Mouse (Mus musculus) gastrocnemius, postnatal 4 days (tissue): ENCODE results near the gene Lrrtm1. TPM values are rescaled to one million over a fixed set of nuclear protein-coding genes. Genes with fewer than 3 reads are reported as not detected.

Source experiments
- DNase-seq, 2 experiments: peaks; one replicate each; pipeline ENCODE4 v3.0.0; 2021 to 2022; ENCODE audit warnings: low spot score in 2 of 2, mixed read lengths in 2 of 2
- long read RNA-seq, 2 experiments: library from polyadenylated mRNA; stranded (forward); transcript quantifications; one replicate each; pipeline ENCODE4 v2.0.0; 2021
- total RNA-seq, 2 experiments: library from RNA; stranded (reverse); gene quantifications; 2 replicates each; pipeline ENCODE4 v1.2.3; 2021

Lrrtm1 gene
- total RNA-seq = under 1 TPM; 0.60 to 0.93 TPM
- long read RNA-seq, experiment 1, partial matches to known transcripts = 0 of 2 reads
- long read RNA-seq, experiment 1, other reads (novel, unspliced or antisense) = 2 of 2 reads
- long read RNA-seq, experiment 2, partial matches to known transcripts = 0 of 1 reads
- long read RNA-seq, experiment 2, other reads (novel, unspliced or antisense) = 1 of 1 reads

DNA sequence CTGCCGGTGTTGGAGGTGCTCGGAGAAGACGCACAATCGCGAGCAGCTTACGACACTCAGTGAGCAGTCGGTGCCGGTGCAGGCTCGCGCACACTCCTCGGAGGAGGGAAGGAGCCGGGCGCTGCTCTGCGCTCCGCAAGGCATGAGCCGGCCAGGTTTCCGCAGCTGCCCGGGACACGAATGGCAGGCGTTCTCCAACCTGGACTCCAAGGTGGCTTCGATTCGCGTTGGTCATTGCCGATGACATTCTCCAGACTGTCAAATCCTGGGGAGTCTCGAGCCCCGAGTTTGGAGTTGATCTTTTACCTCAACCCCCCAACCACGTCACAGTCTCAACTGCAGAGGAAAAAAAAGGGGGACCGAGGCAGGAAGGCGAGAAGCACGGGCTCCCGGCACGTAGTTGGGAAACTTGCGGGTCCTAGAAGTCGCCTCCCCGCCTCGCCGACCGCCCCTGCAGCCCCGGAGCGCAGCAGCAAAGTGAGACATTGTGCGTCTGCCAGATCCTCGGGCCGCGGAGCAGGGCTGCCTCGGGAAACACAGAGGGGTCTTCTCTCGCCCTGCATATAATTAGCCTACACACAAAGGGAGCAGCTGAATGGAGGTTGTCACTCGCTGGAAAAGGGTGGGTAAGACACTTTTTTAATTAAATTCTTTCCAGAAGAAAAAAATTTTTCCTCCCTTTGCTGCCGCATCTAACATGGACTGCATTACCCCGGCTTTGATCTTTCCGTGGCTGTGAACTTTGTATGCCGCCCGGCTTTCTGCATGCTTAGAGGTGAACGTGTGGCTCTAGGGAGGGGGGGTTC is at the start of gene Lrrtm1:
Gene Lrrtm1 (plus strand): TSS at position 89 of the 806 bp plus-strand sequence.
- peak in 1 of 2 experiments; percentile 33 for DNase-seq

DNA sequence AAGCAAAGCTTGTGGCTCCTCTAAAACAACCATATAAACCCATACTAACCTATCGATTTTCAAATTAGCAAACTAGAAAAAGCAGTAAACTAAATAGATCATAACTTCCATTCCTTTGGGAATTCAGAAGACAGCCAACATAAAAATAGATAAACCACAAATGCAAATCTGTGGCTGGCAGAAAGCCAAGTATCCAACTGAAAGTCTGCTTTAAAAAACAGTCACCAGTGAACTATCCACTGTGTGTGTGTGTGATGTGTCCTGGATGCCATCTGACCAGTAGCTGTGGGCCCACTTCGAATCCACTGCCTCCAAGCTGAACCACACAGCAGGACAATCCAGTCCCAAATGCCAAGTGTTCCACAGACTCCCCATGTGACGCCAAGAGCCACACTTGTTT is 45.8 kb upstream of the Lrrtm1 start:
- no peak for DNase-seq

DNA sequence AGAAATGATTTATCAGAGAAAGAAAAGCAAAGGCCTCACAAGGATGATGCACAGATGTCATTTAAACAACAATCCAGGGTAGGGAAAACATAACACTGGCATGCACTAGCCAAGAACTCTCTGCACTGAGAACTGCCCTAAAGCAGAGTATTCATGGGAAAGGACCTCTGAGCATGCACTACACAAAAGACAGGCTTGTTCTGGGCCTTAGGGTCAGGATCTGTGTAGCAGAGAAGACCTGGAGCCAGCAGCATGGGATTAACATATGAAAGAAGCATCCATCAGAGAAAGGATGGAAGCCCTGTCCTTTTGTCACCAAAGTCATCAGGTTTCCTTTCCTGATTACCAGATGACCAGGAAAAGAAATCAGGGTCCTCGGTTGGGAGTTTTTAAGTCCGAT is 43.1 kb upstream of the Lrrtm1 start:
- DNase-seq = no peak

DNA sequence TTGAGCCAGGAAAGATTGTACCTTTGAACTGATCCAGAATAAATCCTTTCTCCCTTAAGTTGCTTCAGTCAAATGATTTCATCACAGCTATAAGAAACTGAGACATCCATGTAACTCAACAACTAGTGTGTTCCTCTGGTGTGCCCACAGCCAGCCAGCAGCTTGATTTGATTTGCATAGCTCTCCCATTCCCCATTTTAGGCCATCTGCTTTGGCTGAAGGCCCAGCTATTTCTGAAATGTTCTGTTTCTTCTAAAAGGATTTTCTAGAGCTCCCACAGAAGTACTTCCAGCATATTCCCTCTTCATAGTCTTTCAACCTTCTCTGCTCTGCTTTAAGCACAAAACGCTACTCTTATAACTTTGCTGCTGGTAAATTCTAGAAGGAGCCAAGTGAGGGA is 33.3 kb upstream of the Lrrtm1 start:
- DNase-seq = no peak

DNA sequence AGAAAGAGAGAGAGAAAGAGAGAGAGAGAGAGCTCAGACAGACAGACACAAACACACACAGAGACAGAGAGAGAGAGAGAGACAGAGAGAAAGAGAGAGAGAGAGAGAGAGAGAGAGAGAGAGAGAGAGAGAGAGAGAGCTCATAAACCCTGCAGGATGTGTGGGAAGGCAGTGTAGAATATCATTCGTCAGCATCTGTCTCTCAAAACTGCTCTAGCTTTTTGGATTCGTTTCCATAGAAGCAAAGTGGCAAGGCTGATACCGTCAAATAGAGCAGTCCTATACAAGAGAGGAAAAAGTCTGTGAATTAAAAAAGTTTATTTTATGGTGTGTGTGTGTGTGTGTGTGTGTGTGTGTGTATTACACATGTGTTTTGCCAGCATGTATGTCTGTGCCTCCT is 32.6 kb upstream of the Lrrtm1 start:
- no peak for DNase-seq

DNA sequence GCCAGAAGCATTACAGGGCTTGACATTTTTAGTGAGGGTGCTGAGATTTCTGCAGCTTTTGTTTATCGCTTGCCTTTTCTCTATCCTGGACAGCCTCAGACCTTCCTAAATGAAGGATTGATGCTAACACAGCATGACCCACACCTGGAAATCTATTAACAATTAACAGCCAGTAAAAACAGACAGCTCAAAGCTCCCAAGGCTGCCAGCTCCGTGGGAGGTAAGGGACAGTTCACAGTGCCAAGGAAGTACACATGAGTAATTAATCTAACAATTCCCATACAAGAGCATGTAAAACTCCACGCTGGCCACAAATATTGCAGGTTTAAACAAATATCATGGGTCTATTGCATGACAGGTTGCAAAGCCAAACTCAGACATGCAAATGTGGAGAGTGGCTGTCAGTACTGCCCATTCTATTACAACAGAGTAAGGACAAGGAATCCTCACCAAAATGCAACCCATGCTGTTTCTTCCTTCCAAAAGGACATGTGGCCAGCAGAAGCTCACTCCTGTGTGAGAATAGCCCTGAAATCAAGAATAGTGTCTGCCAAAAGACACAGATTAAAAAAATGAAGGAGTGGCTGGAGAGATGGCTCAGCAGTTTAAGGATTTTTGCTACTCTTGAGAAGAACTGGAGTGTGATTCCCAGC is 28.6 kb upstream of the Lrrtm1 start:
- DNase-seq = no peak

DNA sequence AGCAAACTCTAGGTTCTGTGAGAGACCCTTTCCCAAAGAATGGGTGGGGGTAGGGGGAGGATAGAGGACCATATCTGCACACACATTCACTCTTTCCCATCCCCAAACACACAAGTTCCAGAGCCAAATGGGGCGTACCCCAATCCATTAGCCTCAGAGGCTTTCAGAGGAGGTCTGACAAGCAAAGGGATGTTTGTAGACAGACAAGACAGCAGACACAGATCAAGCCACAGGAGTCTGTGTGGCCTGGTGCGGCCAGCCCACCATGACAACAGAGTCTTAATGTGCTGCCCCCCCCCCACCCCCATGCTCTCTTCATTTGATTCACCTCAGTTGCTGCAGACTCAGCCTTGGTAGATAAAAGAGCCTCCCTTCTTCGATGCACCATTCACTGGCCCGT is 27.2 kb upstream of the Lrrtm1 start:
- DNase-seq = no peak

DNA sequence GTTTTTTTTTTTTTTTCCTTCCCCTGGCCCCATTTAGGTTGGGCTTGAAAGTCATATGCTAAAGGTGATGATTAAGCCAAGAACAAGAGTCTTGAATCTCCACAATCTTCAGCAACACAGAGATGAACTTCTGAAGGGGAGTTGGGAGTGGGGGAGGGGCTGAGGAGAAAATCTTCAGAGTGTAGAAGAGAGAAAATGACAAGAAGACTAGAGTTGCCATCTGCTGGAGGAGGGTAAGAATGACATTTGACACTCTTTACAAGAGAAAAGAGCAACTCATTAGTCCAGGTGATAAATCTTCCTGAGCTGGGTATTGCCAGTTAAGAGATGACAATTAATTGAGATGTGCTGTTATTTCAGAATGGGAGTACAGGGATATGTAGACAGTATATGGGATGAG is 23.6 kb upstream of the Lrrtm1 start:
- DNase-seq = no peak

DNA sequence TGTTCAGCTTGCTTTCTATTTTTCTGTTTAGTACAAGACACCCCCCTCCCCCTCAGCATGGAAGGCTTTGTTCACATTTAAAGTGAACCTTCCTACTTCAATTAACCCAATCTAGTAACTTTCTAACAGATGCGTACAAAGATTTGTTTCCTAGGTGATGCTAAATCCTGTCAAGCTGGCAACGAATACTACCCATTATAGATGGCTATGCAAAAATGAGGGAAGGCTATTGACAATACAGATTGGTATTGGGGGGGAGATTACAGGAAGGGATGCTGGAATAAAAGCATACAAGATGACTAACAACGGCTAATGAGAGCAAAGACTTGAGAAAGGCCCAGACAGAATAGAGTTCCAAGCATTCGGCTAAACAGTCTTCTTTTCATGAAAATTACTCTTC is 21.7 kb upstream of the Lrrtm1 start:
- DNase-seq = no peak

DNA sequence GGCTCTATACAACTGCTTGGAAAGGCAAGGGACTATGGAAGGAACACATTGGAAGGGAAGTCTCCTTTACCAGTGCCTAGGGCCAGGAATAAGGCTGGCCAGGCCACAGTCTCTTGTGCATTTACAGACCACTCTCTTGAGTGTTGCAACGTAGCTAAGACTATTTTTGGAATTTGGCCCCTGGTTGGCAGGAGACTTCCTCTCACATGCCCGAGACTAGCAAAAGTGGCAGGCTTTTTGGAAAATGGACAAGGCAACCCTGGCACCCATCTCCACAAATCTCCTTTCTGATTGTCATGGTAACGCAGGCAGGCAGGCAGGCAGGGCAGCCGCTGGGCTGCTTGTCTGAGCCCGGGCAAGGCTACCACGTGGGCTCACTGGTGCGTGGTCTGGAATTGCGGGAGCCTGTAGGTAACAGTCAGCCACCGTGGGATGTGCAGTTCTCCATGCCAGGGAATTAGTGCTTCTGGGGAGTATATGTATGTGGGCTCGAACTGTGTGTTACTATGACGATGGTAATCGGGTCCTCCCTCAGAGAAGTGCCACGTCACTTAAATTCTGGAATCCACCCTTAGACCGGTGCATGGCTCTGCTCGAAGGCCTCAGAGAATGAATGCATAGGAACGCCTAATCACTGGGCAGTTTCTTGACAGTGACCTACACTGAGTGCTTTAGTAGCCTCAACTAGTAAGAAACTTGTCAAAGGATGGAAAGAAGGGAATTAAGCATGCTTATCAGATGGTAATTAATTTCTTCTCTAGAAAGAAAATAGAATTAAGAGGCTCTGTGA is 19.4 kb upstream of the Lrrtm1 start:
- no peak for DNase-seq

DNA sequence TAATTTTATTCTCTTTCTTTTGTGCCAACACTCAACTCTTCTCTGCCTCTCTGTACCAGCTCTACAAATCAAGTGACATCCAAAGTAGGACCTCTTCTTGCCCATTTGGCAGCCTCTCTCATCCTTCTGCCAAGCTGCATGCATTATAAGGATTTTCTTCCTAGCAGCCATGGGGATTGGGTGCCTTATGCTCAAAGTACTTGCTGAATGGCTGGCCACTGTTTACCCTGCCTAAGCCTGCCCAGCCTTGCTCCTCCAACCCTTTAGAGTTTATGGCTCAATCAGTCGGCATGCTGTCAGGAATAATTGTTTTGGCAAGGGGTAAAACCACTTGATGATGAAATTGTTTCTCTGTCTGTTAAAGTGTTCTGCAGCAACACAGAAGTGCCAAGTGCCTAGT is 2.1 kb upstream of the Lrrtm1 start:
- DNase-seq = no peak

DNA sequence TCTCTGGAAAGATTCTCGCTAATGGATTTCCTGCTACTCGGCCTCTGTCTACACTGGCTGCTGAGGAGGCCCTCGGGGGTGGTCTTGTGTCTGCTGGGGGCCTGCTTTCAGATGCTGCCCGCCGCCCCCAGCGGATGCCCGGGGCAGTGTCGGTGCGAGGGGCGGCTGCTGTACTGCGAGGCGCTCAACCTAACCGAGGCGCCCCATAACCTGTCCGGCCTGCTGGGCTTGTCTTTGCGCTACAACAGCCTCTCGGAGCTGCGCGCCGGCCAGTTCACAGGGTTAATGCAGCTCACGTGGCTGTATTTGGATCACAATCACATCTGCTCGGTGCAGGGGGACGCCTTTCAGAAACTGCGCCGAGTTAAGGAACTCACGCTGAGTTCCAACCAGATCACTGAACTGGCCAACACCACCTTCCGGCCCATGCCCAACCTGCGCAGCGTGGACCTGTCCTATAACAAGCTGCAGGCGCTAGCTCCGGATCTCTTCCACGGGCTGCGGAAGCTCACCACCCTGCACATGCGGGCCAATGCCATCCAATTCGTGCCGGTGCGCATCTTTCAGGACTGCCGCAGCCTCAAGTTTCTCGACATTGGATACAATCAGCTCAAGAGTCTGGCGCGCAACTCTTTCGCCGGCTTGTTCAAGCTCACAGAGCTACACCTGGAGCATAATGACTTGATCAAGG is 1.2 kb downstream of the Lrrtm1 start:
- peak in 1 of 2 experiments; percentile 7 for DNase-seq

DNA sequence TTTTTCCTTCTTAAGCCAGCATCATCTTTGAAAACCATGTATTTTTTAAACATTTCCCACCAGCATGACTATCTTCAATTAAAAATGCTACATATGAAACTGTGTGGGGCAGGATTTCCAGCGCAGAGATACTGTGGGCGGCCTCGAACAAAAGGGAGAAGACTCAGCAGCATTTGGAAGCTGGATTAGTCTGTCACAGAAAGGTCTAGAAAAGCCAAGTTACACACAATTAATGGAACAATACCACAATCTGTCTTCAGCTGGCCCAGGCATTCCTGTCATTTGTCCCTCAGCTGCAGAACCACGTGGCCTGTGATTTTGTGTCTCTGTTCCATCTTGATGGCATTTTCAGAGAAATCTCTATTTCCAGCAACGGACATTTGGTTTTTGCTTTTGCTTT is 11.0 kb downstream of the Lrrtm1 start:
- no peak for DNase-seq

DNA sequence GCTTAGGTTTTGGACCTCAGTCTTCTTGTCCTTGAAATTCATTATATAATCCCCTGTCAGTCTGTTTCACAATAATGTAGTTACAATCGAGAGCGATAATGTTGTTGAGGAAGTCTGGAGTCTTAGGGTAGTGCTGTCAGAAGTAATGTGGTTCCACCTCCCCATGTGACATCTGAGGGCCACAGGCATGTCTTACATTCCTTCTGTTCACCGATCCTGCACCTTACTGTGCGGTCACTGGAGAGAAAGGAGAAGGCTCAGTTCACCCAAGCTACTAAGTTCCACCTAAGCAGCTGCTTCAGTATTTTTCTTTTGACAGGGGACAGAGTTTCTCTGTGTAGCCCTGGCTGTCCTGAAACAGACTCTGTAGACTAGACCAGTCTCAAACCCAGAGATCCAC is 13.9 kb downstream of the Lrrtm1 start:
- no peak for DNase-seq

DNA sequence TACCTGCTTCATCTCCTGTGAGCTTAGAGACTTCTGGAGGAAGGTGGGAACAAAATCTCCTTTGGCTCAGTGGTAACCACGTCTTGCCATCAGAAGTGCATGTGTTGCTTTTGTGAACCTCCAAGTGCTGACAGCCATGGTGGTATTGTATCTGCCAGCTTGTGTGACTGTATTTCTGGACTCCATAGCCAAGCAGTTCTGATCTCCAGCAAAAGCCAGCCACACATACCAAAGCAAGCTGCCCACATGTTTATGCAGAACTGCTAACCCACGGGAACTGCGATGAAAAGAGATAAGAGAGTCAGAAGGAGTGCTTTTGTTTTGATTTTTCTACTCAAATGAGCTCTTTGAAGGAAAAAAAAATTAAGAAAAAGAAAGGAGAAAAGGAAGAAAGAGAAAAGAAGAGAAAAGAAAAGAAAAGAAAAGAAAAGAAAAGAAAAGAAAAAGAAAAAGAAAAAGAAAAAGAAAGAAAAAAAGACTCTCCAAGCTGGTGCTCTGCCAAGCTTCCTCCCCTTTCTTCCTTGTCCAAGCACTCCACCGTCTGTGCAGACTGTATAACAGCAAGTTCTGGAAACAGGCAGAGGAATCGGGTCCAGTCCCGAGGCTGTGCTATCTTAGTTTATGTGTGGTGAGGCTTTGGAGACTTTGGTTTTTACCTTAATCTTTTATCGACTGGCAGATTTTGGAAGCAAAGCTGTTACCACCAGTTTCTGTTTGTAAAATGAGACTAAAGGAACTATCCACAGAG is 15.0 kb downstream of the Lrrtm1 start:
- peak in 1 of 2 experiments; percentile 11 for DNase-seq

DNA sequence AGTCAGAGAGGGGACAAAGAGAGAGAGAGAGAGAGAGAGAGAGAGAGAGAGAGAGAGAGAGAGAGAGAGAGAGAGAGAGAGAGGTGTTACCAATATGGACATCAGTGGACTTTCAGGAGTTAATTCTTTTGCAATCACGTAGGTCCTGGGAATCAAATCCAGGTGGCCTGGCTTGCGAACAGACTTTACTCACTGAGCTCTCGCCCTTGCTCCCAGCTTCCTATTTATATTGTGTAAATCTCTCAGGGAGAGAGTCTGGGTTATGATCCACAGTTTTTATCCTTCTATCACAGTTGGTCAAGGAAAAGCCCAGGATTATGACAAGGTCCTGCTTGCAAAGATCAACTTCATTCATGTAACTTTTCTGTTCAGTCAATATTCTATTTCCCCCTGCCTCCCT is 22.7 kb downstream of the Lrrtm1 start:
- no peak for DNase-seq

DNA sequence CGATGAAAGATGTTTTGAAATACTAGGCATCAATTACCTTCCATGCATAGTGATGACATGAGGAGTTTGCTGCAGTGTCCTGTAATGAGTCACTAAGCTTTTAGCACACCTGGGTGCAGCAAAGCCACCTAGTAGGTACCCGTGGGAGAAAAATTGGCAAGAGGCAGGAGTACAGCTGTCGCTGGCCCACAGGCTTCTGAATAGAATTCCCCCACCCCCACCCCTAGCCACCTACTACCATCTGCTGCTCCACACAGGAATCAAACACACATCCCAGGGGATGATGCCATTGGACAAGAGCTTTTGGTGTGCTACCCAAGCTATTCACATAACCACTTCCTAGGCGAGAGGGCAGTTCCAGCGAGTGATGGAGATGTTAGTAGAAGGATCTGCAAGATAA is 36.3 kb downstream of the Lrrtm1 start:
- DNase-seq = no peak

DNA sequence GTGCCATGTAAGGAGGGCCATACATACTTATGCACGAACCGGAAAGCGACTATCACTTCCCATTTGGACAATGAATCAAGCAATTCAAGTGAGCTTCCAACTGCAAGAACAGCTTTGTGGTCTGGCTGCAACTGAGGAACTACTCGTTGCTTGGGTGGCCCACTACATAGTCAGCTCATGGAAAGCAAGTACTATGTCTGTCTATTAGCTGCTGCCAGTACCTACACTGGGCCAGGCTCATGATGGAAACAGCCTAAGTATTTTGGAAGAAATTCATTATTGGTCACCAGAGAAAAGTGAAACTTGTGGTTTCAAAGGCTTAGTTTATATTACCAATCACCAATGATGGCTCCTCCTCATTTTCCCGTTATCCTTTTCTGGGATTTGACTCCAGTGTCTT is 43.8 kb downstream of the Lrrtm1 start:
- no peak for DNase-seq

DNA sequence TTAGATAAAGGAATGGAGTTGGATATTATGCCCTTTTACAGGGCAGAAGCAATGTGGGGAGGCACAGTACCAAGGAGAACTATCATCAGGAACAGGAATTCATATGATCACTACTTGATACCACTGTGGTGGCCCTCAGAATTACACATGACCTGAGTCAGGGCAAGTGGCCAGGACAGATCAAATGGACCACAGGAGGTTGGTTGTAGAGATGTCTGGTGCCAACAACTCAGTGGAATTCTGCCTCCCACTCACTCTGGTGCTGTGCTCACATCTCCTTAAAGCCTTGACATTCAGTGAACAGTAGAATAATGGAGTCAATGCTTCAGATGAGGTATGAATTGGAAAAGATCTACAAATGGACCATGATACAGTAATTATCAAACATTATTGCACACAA is 45.9 kb downstream of the Lrrtm1 start:
- DNase-seq = no peak

DNA sequence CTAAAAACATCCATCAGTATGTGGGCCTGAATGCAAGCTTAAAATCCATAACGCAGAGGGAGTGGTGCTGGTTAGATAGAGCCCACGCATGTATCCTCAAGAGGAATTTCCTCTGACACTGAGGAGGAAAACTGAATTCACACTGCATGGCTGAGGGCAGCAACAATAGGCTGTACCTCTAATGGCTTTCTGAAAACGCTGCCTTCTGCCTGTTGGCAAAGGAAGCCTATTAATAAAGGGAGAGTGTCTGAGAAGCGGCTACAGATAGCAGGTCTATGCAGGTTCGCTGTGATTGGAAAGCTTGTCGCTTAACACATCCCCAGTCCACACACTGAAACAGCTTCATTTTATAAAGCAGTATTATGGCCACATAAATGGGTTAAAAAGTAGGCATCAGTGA is 48.9 kb downstream of the Lrrtm1 start:
- DNase-seq = no peak
